Mouse (Mus musculus): ENCODE results near the gene Agtr1b.

- TF ChIP-seq FLI1 (IDR thresholded peaks at IDR 0.05; ENCODE audit: low read length) (no peak), GATA1 (IDR thresholded peaks at IDR 0.05; ENCODE audit: borderline replicate concordance, low read length) (no peak)
Observed at GRCm38 (mm10) chr3:20294542-20295348, 72.2 kb downstream of the Agtr1b start.
